Mouse (Mus musculus) liver, adult 2 months (tissue): Measurements from ENCODE around the gene Plekha6.

ENCODE experiments used
- CTCF ChIP-seq: fragments of 200-500 bp; IDR thresholded peaks from 2 replicates; pipeline ENCODE4 v1.5.1; 2011; ENCODE audit warnings: low read depth, low read length, control low read depth
- POLR2A ChIP-seq: fragments of 200-500 bp; IDR thresholded peaks from 2 replicates; pipeline ENCODE4 v1.6.1; 2011; ENCODE audit warnings: low read length, control low read depth; ENCODE audit not compliant: insufficient read depth; ENCODE audit errors: extremely low read depth

DNA sequence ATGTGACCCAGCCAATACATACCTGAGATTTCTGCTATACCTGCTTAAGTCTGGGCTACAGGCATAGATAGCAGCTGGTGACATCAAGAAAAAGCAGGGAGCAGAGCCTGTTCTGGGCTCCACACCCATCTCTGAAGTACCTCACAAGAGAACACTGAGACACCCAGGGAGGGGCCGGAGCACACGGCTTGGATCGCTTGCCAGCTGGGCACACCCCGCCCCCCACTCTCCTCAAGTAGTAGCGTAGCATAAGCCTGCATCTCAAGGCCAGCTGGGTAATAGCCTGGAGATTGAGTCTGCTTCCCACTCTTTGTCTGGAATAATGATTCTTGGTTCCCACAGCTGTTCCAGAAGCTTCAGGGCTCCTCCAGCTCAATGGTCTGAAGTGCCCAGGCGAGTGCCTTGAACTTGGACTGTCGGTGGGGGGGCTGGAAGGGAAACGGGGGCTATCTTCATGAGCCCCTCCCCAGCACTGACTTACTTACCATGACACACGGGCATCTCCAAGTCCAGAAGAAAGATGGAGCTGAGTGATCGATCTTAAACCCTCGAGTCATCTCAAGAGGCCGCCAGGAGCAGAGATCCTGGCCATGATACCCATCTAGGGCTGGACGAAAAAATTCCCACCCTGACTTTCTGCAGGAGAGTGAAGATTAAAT lies 157.4 kb downstream of the Plekha6 start, which contains the start of gene Kiss1:
- TF ChIP-seq CTCF (no peak), POLR2A (no peak)
